Mouse (Mus musculus): ENCODE measurements around the gene Zfc3h1. TPM values are rescaled to one million over a fixed set of nuclear protein-coding genes. Genes with fewer than 3 reads are reported as not detected.

The Zfc3h1 gene
- total and polyA plus RNA-seq, 3 experiments = 9.7 to 133 (median 83.5) TPM

GRCm38 (mm10) chr10:115469040-115469439, 84.3 kb downstream of the Zfc3h1 start:
- no peak for TF ChIP-seq TAL1 (conservative IDR thresholded peaks at IDR 0.05; ENCODE audit: low read depth, low read length)
- TF ChIP-seq CTCF (IDR thresholded peaks at IDR 0.05; ENCODE audit: low read depth, low read length) = no peak
- no peak for TF ChIP-seq GATA1 (IDR thresholded peaks at IDR 0.05; ENCODE audit: borderline replicate concordance, low read length)
- no peak for TF ChIP-seq POLR2AphosphoS5 (IDR thresholded peaks at IDR 0.05; ENCODE audit: insufficient replicate concordance, low read depth, low read length)
- no peak for TF ChIP-seq GATA2 (IDR thresholded peaks at IDR 0.05; ENCODE audit: borderline replicate concordance, low read depth, low read length)
- Histone ChIP-seq H3K4me1 (ENCODE audit: insufficient read depth, low read depth, low read length) (no peaks in the 10 kb centered on the region), H3K4me3 (ENCODE audit: low read depth, low read length) (no peak overlapping the region), H3K9me3 (replicated peaks) (no peaks in the 10 kb centered on the region), H3K27me3 (ENCODE audit: insufficient read depth, low read length) (no peaks in the 10 kb centered on the region), H3K36me3 (replicated peaks) (no peaks in the 10 kb centered on the region)
- DNase-seq (ENCODE audit: low spot score) (no peak), ATAC-seq (ENCODE audit: extremely low read depth, insufficient number of reproducible peaks, low FRiP score, poor library complexity, severe bottlenecking) (no peak)

GRCm38 (mm10) chr10:115470621-115471334, 86.0 kb downstream of the Zfc3h1 start:
- no peak for ATAC-seq (ENCODE audit: extremely low read depth, insufficient number of reproducible peaks, low FRiP score, poor library complexity, severe bottlenecking)
- no peaks in the 10 kb centered on the region for H3K9me3 ChIP-seq (replicated peaks)
- no peak for TF ChIP-seq TAL1 (conservative IDR thresholded peaks at IDR 0.05; ENCODE audit: low read depth, low read length)
- no peak for TF ChIP-seq POLR2AphosphoS5 (IDR thresholded peaks at IDR 0.05; ENCODE audit: insufficient replicate concordance, low read depth, low read length)
- no peak for TF ChIP-seq GATA1 (IDR thresholded peaks at IDR 0.05; ENCODE audit: borderline replicate concordance, low read length)
- no peak for TF ChIP-seq GATA2 (IDR thresholded peaks at IDR 0.05; ENCODE audit: borderline replicate concordance, low read depth, low read length)
- no peak for TF ChIP-seq CTCF (IDR thresholded peaks at IDR 0.05; ENCODE audit: low read depth, low read length)
- DNase-seq (ENCODE audit: low spot score) = no peak
- H3K4me1 ChIP-seq (ENCODE audit: insufficient read depth, low read depth, low read length) = no peaks in the 10 kb centered on the region
- no peaks in the 10 kb centered on the region for H3K36me3 ChIP-seq (replicated peaks)
- no peaks in the 10 kb centered on the region for H3K27me3 ChIP-seq (ENCODE audit: insufficient read depth, low read length)
- H3K4me3 ChIP-seq (ENCODE audit: low read depth, low read length) = no peak overlapping the region

- Histone ChIP-seq H3K4me3 (ENCODE audit: low read depth, low read length) (no peak overlapping the region), H3K27me3 (ENCODE audit: insufficient read depth, low read length) (no peaks in the 10 kb centered on the region), H3K9me3 (replicated peaks) (no peaks in the 10 kb centered on the region; the same call in 1 of the 2 replicates), H3K36me3 (replicated peaks) (no peaks in the 10 kb centered on the region), H3K4me1 (ENCODE audit: insufficient read depth, low read depth, low read length) (no peaks in the 10 kb centered on the region)
- TF ChIP-seq POLR2AphosphoS5 (IDR thresholded peaks at IDR 0.05; ENCODE audit: insufficient replicate concordance, low read depth, low read length) (no peak), TAL1 (conservative IDR thresholded peaks at IDR 0.05; ENCODE audit: low read depth, low read length) (no peak), GATA1 (IDR thresholded peaks at IDR 0.05; ENCODE audit: borderline replicate concordance, low read length) (no peak), CTCF (IDR thresholded peaks at IDR 0.05; ENCODE audit: low read depth, low read length) (no peak), GATA2 (IDR thresholded peaks at IDR 0.05; ENCODE audit: borderline replicate concordance, low read depth, low read length) (no peak)
- ATAC-seq (ENCODE audit: extremely low read depth, insufficient number of reproducible peaks, low FRiP score, poor library complexity, severe bottlenecking) (no peak), DNase-seq (ENCODE audit: low spot score) (no peak)
Observed at GRCm38 (mm10) chr10:115473213-115473961, 88.6 kb downstream of the Zfc3h1 start.

GRCm38 (mm10) chr10:115475000-115475550, 90.3 kb downstream of the Zfc3h1 start:
- H3K9me3 ChIP-seq (replicated peaks) = no peaks in the 10 kb centered on the region; the same call in 1 of the 2 replicates
- no peak overlapping the region for H3K4me3 ChIP-seq (ENCODE audit: low read depth, low read length)
- no peaks in the 10 kb centered on the region for H3K27me3 ChIP-seq (ENCODE audit: insufficient read depth, low read length)
- ATAC-seq (ENCODE audit: extremely low read depth, insufficient number of reproducible peaks, low FRiP score, poor library complexity, severe bottlenecking) = no peak
- H3K4me1 ChIP-seq (ENCODE audit: insufficient read depth, low read depth, low read length) = no peaks in the 10 kb centered on the region
- no peaks in the 10 kb centered on the region for H3K36me3 ChIP-seq (replicated peaks)
- DNase-seq (ENCODE audit: low spot score) = no peak
- TF ChIP-seq GATA1 (IDR thresholded peaks at IDR 0.05; ENCODE audit: borderline replicate concordance, low read length) (no peak), CTCF (IDR thresholded peaks at IDR 0.05; ENCODE audit: low read depth, low read length) (no peak), GATA2 (IDR thresholded peaks at IDR 0.05; ENCODE audit: borderline replicate concordance, low read depth, low read length) (no peak), TAL1 (conservative IDR thresholded peaks at IDR 0.05; ENCODE audit: low read depth, low read length) (no peak), POLR2AphosphoS5 (IDR thresholded peaks at IDR 0.05; ENCODE audit: insufficient replicate concordance, low read depth, low read length) (no peak)

- H3K27me3 ChIP-seq (ENCODE audit: insufficient read depth, low read length) = no peaks in the 10 kb centered on the region
- no peak for ATAC-seq (ENCODE audit: extremely low read depth, insufficient number of reproducible peaks, low FRiP score, poor library complexity, severe bottlenecking)
- H3K9me3 ChIP-seq (replicated peaks) = no peaks in the 10 kb centered on the region; the same call in 1 of the 2 replicates
- H3K4me3 ChIP-seq (ENCODE audit: low read depth, low read length) = no peak overlapping the region
- no peak for TF ChIP-seq POLR2AphosphoS5 (IDR thresholded peaks at IDR 0.05; ENCODE audit: insufficient replicate concordance, low read depth, low read length)
- H3K36me3 ChIP-seq (replicated peaks) = no peaks in the 10 kb centered on the region
- DNase-seq (ENCODE audit: low spot score) = no peak
- no peaks in the 10 kb centered on the region for H3K4me1 ChIP-seq (ENCODE audit: insufficient read depth, low read depth, low read length)
Observed at GRCm38 (mm10) chr10:115476506-115476905, 91.7 kb downstream of the Zfc3h1 start.

GRCm38 (mm10) chr10:115478441-115479141, 93.8 kb downstream of the Zfc3h1 start:
- Histone ChIP-seq H3K36me3 (replicated peaks) (no peaks in the 10 kb centered on the region), H3K27me3 (ENCODE audit: insufficient read depth, low read length) (no peaks in the 10 kb centered on the region), H3K4me1 (ENCODE audit: insufficient read depth, low read depth, low read length) (no peaks in the 10 kb centered on the region), H3K9me3 (replicated peaks) (no peaks in the 10 kb centered on the region; the same call in 1 of the 2 replicates), H3K4me3 (ENCODE audit: low read depth, low read length) (no peak overlapping the region)
- no peak for TF ChIP-seq TAL1 (conservative IDR thresholded peaks at IDR 0.05; ENCODE audit: low read depth, low read length)
- TF ChIP-seq POLR2AphosphoS5 (IDR thresholded peaks at IDR 0.05; ENCODE audit: insufficient replicate concordance, low read depth, low read length) = no peak
- no peak for TF ChIP-seq CTCF (IDR thresholded peaks at IDR 0.05; ENCODE audit: low read depth, low read length)
- no peak for TF ChIP-seq GATA1 (IDR thresholded peaks at IDR 0.05; ENCODE audit: borderline replicate concordance, low read length)
- no peak for TF ChIP-seq GATA2 (IDR thresholded peaks at IDR 0.05; ENCODE audit: borderline replicate concordance, low read depth, low read length)
- DNase-seq (ENCODE audit: low spot score) (no peak), ATAC-seq (ENCODE audit: extremely low read depth, insufficient number of reproducible peaks, low FRiP score, poor library complexity, severe bottlenecking) (no peak)
